Mouse (Mus musculus): ENCODE results near the gene Sgta. TPM values are rescaled to one million over a fixed set of nuclear protein-coding genes. Genes with fewer than 3 reads are reported as not detected.

Gene Sgta
- total and polyA plus RNA-seq, 3 experiments = 67.6 to 123 (median 104) TPM

GRCm38 (mm10) chr10:81036988-81037580, 22.9 kb downstream of the Sgta start, which contains the start of gene Slc39a3 (continued):
- TF ChIP-seq IRF4 (IDR thresholded peaks at IDR 0.05; ENCODE audit: low read depth, low read length) = peak; percentile 64; the same call in 1 of the 2 replicates
- no peak for TF ChIP-seq USF2 (conservative IDR thresholded peaks at IDR 0.05; ENCODE audit: low read depth, low read length)
- TF ChIP-seq KAT2A (IDR thresholded peaks at IDR 0.05; ENCODE audit: insufficient replicate concordance, low read length) = peak; percentile 87; the same call in 1 of the 2 replicates
- no peak for TF ChIP-seq ZC3H11A (IDR thresholded peaks at IDR 0.05; ENCODE audit: low read depth, low read length)
- TF ChIP-seq TBP (conservative IDR thresholded peaks at IDR 0.05; ENCODE audit: low read depth, low read length) = peak; percentile 51; the same call in 1 of the 2 replicates
- TF ChIP-seq ZNF384 (IDR thresholded peaks at IDR 0.05; ENCODE audit: low read depth, low read length) = no peak
- TF ChIP-seq CHD1 (IDR thresholded peaks at IDR 0.05; ENCODE audit: low read depth, low read length) = no peak
- TF ChIP-seq MYC (IDR thresholded peaks at IDR 0.05; ENCODE audit: low read depth, low read length) = peak; percentile 77; the same call in 1 of the 2 replicates
- peak; percentile 42; the same call in 1 of the 2 replicates for TF ChIP-seq NRF1 (IDR thresholded peaks at IDR 0.05; ENCODE audit: low read depth, low read length)
- TF ChIP-seq SIN3A (IDR thresholded peaks at IDR 0.05; ENCODE audit: low read length) = peak; percentile 99

GRCm38 (mm10) chr10:81036251-81036650, 23.7 kb downstream of the Sgta start:
- H3K4me3 ChIP-seq (replicated peaks in 1 of 3; ENCODE audit: low read depth in 2 of 3, low read length in 2 of 3, poor library complexity in 1 of 3) = no peak overlapping the region
- no peak overlapping the region for H3K9ac ChIP-seq (ENCODE audit: insufficient read depth, low read depth)
- DNase-seq (ENCODE audit: extremely low read depth) = peak; percentile 49
- in situ Hi-C loops (cut with MboI; ENCODE audit: low pct_ligation_motif_present, low pct_unique_long_range_greater_than_20kb, low sequenced_read_pairs) (no loop called here), dilution Hi-C loops (cut with MboI; ENCODE audit: extremely low pct_ligation_motif_present, extremely low pct_unique_long_range_greater_than_20kb, low sequenced_read_pairs) (no loop called here)
- no peaks in the 10 kb centered on the region for H3K9me3 ChIP-seq (replicated peaks; ENCODE audit: low read length)
- peaks cover 0 to 5% of the 10 kb centered on the region in 2 experiments; a peak in 2 of 4 replicates for H3K4me1 ChIP-seq (ENCODE audit: control insufficient read depth in 1 of 2, insufficient read depth in 2 of 2)
- no peaks in the 10 kb centered on the region for H3K27me3 ChIP-seq (replicated peaks)
- H3K79me2 ChIP-seq (replicated peaks; ENCODE audit: control insufficient read depth, extremely low read depth, insufficient read depth, poor library complexity, severe bottlenecking) = no peaks in the 10 kb centered on the region
- TF ChIP-seq SMC3 (IDR thresholded peaks at IDR 0.05; ENCODE audit: low read depth, low read length) (peak; percentile 29; the same call in 1 of the 2 replicates), CTCF (conservative IDR thresholded peaks at IDR 0.05 in 1 of 2, IDR thresholded peaks at IDR 0.05 in 1 of 2; ENCODE audit: low read depth in 2 of 2, low read length in 2 of 2) (peak in 1 of 2 experiments; percentile 59; a peak in 2 of 4 replicates), MAFK (IDR thresholded peaks at IDR 0.05; ENCODE audit: insufficient replicate concordance, low read length) (no peak), RAD21 (IDR thresholded peaks at IDR 0.05; ENCODE audit: low read depth, low read length) (peak; percentile 14)
- no peak overlapping the region for H3K27ac ChIP-seq (ENCODE audit: insufficient read depth, low read depth)
- H3K4me2 ChIP-seq (ENCODE audit: insufficient read depth, low read depth, poor library complexity, severe bottlenecking) = no peak overlapping the region
- peaks cover 0 to 29% of the 10 kb centered on the region in 2 experiments for H3K36me3 ChIP-seq (replicated peaks in 1 of 2; ENCODE audit: control insufficient read depth in 1 of 2, insufficient read depth in 1 of 2, low read length in 1 of 2)

GRCm38 (mm10) chr10:81033586-81033985, 26.4 kb downstream of the Sgta start:
- TF ChIP-seq TCF12 (IDR thresholded peaks at IDR 0.05; ENCODE audit: low read depth, low read length) (no peak), NRF1 (IDR thresholded peaks at IDR 0.05; ENCODE audit: low read depth, low read length) (no peak), HCFC1 (IDR thresholded peaks at IDR 0.05; ENCODE audit: low read depth, low read length) (no peak), KAT2A (IDR thresholded peaks at IDR 0.05; ENCODE audit: insufficient replicate concordance, low read length) (no peak), CHD1 (IDR thresholded peaks at IDR 0.05; ENCODE audit: low read depth, low read length) (no peak), POLR2A (IDR thresholded peaks at IDR 0.05; ENCODE audit: low read depth, low read length) (no peak), TBP (conservative IDR thresholded peaks at IDR 0.05; ENCODE audit: low read depth, low read length) (no peak), MEF2A (IDR thresholded peaks at IDR 0.05; ENCODE audit: borderline replicate concordance, low read depth, low read length) (no peak), MYC (IDR thresholded peaks at IDR 0.05; ENCODE audit: low read depth, low read length) (no peak), USF1 (IDR thresholded peaks at IDR 0.05; ENCODE audit: low read depth, low read length) (no peak)
- Histone ChIP-seq H3K9ac (ENCODE audit: insufficient read depth, low read depth) (no peak overlapping the region), H3K27me3 (replicated peaks) (no peaks in the 10 kb centered on the region), H3K27ac (ENCODE audit: insufficient read depth, low read depth) (no peak overlapping the region), H3K79me2 (replicated peaks; ENCODE audit: control insufficient read depth, extremely low read depth, insufficient read depth, poor library complexity, severe bottlenecking) (no peaks in the 10 kb centered on the region), H3K4me2 (ENCODE audit: insufficient read depth, low read depth, poor library complexity, severe bottlenecking) (no peak overlapping the region), H3K4me3 (replicated peaks in 1 of 3; ENCODE audit: low read depth in 2 of 3, low read length in 2 of 3, poor library complexity in 1 of 3) (no peak overlapping the region), H3K4me1 (ENCODE audit: control insufficient read depth in 1 of 2, insufficient read depth in 2 of 2) (peaks cover 0 to 5% of the 10 kb centered on the region in 2 experiments; a peak in 2 of 4 replicates), H3K9me3 (replicated peaks; ENCODE audit: low read length) (no peaks in the 10 kb centered on the region), H3K36me3 (replicated peaks in 1 of 2; ENCODE audit: control insufficient read depth in 1 of 2, insufficient read depth in 1 of 2, low read length in 1 of 2) (peaks cover 0 to 38% of the 10 kb centered on the region in 2 experiments)
- dilution Hi-C loops (cut with MboI; ENCODE audit: extremely low pct_ligation_motif_present, extremely low pct_unique_long_range_greater_than_20kb, low sequenced_read_pairs) = no loop called here
- no peak for DNase-seq (ENCODE audit: extremely low read depth)
- in situ Hi-C loops (cut with MboI; ENCODE audit: low pct_ligation_motif_present, low pct_unique_long_range_greater_than_20kb, low sequenced_read_pairs) = no loop called here

Measured in CH12.LX (cell line).